Mouse (Mus musculus): ENCODE measurements around the gene Gm11983. TPM values are rescaled to one million over a fixed set of nuclear protein-coding genes. Genes with fewer than 3 reads are reported as not detected.
"Not testable (repeated sequence)": the region's sequence is repeated elsewhere in the genome, so short reads cannot be mapped to it uniquely, and the experiment has no call there.

Gene Gm11983
- polyA plus RNA-seq (2015; fragmentation: Nextera tagmentation; extraction: Ambion mirVana): not detected in 2 replicates

- Histone ChIP-seq H3K36me3 (no peaks in the 10 kb centered on the region), H3K27ac (no peak within 1 kb of the TSS), H3K9ac (no peak within 1 kb of the TSS), H3K4me2 (no peak within 1 kb of the TSS), H3K4me3 (no peak within 1 kb of the TSS), H3K9me3 (no peaks in the 10 kb centered on the region), H3K27me3 (no peaks in the 10 kb centered on the region), H3K4me1 (no peaks in the 10 kb centered on the region)
- no peak for ATAC-seq (ENCODE audit: insufficient number of reproducible peaks, low FRiP score, low TSS enrichment, low read depth)
- WGBS: 85% methylated on average over 1 of the region's 1 CpGs
These were observed at the start of gene Gm11983 for GRCm38 (mm10) chr11:6837554-6837953. Gene Gm11983, minus strand, starts transcription at chr11:6837654.

DNA sequence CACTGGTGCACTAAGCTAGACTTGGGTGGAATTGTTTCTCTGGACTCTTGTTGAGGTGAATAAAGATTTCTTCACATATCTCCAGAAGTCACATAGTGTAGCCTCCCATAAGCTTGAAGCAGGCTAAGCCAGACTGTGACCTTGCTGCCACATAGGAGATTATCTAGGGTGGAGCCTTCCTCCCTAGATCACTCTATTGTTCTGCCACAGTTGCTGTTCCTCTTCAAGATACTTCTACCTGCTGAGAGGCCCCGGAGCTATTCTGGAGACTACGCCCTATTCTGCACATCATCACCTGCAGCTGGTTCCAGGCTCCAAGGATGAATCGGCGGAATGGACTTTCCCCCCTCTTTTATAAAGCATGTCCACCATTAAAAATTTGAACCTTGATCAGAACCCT lies 45.6 kb upstream of the Gm11983 start:
- WGBS: 90% methylated on average over 4 of the region's 4 CpGs
- H3K4me2 ChIP-seq; H3K4me3 ChIP-seq; H3K36me3 ChIP-seq; H3K4me1 ChIP-seq; H3K27ac ChIP-seq; H3K9ac ChIP-seq; H3K27me3 ChIP-seq; ATAC-seq (ENCODE audit: insufficient number of reproducible peaks, low FRiP score, low TSS enrichment, low read depth); H3K9me3 ChIP-seq: not testable (repeated sequence)

- Histone ChIP-seq H3K27me3 (no peaks in the 10 kb centered on the region), H3K9ac (no peak overlapping the region), H3K4me3 (no peak overlapping the region), H3K4me2 (no peak overlapping the region), H3K9me3 (no peaks in the 10 kb centered on the region), H3K27ac (no peak overlapping the region), H3K36me3 (no peaks in the 10 kb centered on the region), H3K4me1 (no peaks in the 10 kb centered on the region)
- no peak for ATAC-seq (ENCODE audit: insufficient number of reproducible peaks, low FRiP score, low TSS enrichment, low read depth)
- WGBS: 49% methylated on average over 5 of the region's 5 CpGs
These were observed 44.2 kb upstream of the Gm11983 start for GRCm38 (mm10) chr11:6881614-6882013.

DNA sequence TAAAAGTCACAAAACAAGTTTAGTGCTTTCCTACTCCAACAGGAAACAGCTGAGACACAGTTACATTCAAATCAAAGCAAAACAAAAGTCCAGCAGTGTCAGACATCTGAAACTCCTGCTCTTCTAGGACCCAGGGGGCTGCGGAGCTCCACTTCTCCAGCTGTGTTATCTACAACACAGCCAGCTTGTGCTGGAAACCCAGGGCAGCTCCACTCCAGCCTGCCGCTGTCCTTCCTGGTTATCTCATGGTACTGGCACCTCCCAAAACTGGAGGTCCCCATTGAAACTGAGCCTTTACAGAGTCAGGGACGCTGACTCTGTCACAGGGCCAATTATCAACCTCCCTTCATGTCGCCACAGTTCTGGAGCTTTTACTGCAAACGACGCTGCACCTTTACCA lies 40.3 kb upstream of the Gm11983 start:
- ATAC-seq (ENCODE audit: insufficient number of reproducible peaks, low FRiP score, low TSS enrichment, low read depth): no peak
- H3K4me3 ChIP-seq: no peak overlapping the region
- H3K27ac ChIP-seq: no peak overlapping the region
- 40% methylated on average over 6 of the region's 6 CpGs for WGBS
- no peaks in the 10 kb centered on the region for H3K4me1 ChIP-seq
- no peaks in the 10 kb centered on the region for H3K36me3 ChIP-seq
- H3K4me2 ChIP-seq: no peak overlapping the region
- no peak overlapping the region for H3K9ac ChIP-seq
- no peaks in the 10 kb centered on the region for H3K27me3 ChIP-seq
- no peaks in the 10 kb centered on the region for H3K9me3 ChIP-seq

- Histone ChIP-seq H3K9me3 (no peaks in the 10 kb centered on the region), H3K9ac (no peak overlapping the region), H3K4me1 (no peaks in the 10 kb centered on the region), H3K4me3 (no peak overlapping the region), H3K4me2 (no peak overlapping the region), H3K27me3 (no peaks in the 10 kb centered on the region), H3K27ac (no peak overlapping the region), H3K36me3 (no peaks in the 10 kb centered on the region)
- 72% methylated on average over 1 of the region's 1 CpGs for WGBS
- ATAC-seq (ENCODE audit: insufficient number of reproducible peaks, low FRiP score, low TSS enrichment, low read depth): no peak
These were observed 33.5 kb upstream of the Gm11983 start for GRCm38 (mm10) chr11:6870947-6871346.

- WGBS: 88% methylated on average over 3 of the region's 3 CpGs
- Histone ChIP-seq H3K9me3 (no peaks in the 10 kb centered on the region), H3K27me3 (no peaks in the 10 kb centered on the region), H3K4me1 (no peaks in the 10 kb centered on the region), H3K9ac (no peak overlapping the region), H3K36me3 (no peaks in the 10 kb centered on the region), H3K4me3 (no peak overlapping the region), H3K4me2 (no peak overlapping the region), H3K27ac (no peak overlapping the region)
- ATAC-seq (ENCODE audit: insufficient number of reproducible peaks, low FRiP score, low TSS enrichment, low read depth): no peak
These were observed 28.1 kb upstream of the Gm11983 start for GRCm38 (mm10) chr11:6865536-6865935.

- no peaks in the 10 kb centered on the region for H3K36me3 ChIP-seq
- no peak overlapping the region for H3K4me3 ChIP-seq
- no peak overlapping the region for H3K4me2 ChIP-seq
- H3K27ac ChIP-seq: no peak overlapping the region
- no peak overlapping the region for H3K9ac ChIP-seq
- H3K9me3 ChIP-seq: no peaks in the 10 kb centered on the region
- WGBS: 80% methylated on average over 3 of the region's 3 CpGs
- H3K27me3 ChIP-seq: no peaks in the 10 kb centered on the region
- ATAC-seq (ENCODE audit: insufficient number of reproducible peaks, low FRiP score, low TSS enrichment, low read depth): no peak
- peaks cover 4% of the 10 kb centered on the region; the same call in 1 of the 2 replicates for H3K4me1 ChIP-seq
These were observed 24.7 kb upstream of the Gm11983 start for GRCm38 (mm10) chr11:6862185-6862584.

GRCm38 (mm10) chr11:6859898-6860858 lies 22.7 kb upstream of the Gm11983 start:
- Histone ChIP-seq H3K27me3 (no peaks in the 10 kb centered on the region), H3K4me3 (no peak overlapping the region), H3K9ac (no peak overlapping the region), H3K4me2 (no peak overlapping the region), H3K27ac (no peak overlapping the region), H3K9me3 (no peaks in the 10 kb centered on the region), H3K36me3 (no peaks in the 10 kb centered on the region), H3K4me1 (peaks cover 4% of the 10 kb centered on the region; the same call in 1 of the 2 replicates)
- WGBS: 44% methylated on average over 11 of the region's 11 CpGs
- no peak for ATAC-seq (ENCODE audit: insufficient number of reproducible peaks, low FRiP score, low TSS enrichment, low read depth)

GRCm38 (mm10) chr11:6859096-6859495 lies 21.6 kb upstream of the Gm11983 start:
- Histone ChIP-seq H3K9me3 (no peaks in the 10 kb centered on the region), H3K4me3 (no peak overlapping the region), H3K36me3 (no peaks in the 10 kb centered on the region), H3K4me1 (peaks cover 4% of the 10 kb centered on the region; the same call in 1 of the 2 replicates), H3K27me3 (no peaks in the 10 kb centered on the region), H3K27ac (no peak overlapping the region), H3K9ac (no peak overlapping the region), H3K4me2 (no peak overlapping the region)
- no peak for ATAC-seq (ENCODE audit: insufficient number of reproducible peaks, low FRiP score, low TSS enrichment, low read depth)
- 85% methylated on average over 8 of the region's 8 CpGs for WGBS

DNA sequence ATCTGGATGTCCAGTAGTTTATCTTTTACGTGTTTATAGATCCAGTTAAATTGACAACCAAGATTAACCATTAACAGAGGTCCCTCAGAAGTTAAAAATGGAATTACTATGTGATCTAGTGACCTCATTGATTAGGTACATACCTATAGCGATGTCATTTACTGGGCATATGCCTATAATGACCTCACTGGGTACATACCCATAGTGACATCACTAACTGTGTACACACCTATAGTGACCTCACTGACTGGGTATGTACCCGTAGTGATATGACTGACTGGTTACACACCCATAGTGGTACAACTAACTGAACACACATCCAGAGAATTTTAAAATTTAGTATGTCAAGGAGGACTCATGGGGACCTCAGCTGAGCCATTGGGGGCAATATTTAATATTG lies 18.5 kb upstream of the Gm11983 start:
- Histone ChIP-seq H3K4me3 (no peak overlapping the region), H3K36me3 (no peaks in the 10 kb centered on the region), H3K9me3 (no peaks in the 10 kb centered on the region), H3K4me2 (no peak overlapping the region), H3K27me3 (no peaks in the 10 kb centered on the region), H3K9ac (no peak overlapping the region), H3K27ac (no peak overlapping the region), H3K4me1 (peaks cover 4% of the 10 kb centered on the region; the same call in 1 of the 2 replicates)
- ATAC-seq (ENCODE audit: insufficient number of reproducible peaks, low FRiP score, low TSS enrichment, low read depth): no peak
- WGBS: 84% methylated on average over 3 of the region's 3 CpGs

DNA sequence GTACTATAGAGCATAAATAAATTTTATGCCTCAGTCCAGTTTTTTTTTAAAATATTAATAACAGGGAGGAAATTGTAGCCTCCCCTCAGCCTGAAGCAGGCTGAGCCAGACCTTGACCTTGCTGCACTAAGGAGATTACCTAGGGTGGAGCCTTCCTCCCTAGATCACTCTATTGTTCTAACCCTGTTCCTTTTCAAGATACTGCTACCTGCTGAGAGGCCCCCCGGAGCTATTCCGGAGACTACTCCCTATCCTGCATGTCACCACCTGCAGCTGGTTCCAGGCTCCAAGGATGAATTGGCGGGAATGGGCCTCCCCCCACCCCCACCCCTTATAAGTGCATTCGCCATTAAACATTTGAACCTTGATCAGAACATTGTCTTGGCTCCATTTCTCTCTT lies 15.9 kb upstream of the Gm11983 start:
- not testable (repeated sequence) for ATAC-seq (ENCODE audit: insufficient number of reproducible peaks, low FRiP score, low TSS enrichment, low read depth)

GRCm38 (mm10) chr11:6843831-6844230 lies 6.4 kb upstream of the Gm11983 start:
- Histone ChIP-seq H3K27ac (no peak overlapping the region), H3K4me3 (no peak overlapping the region), H3K9me3 (no peaks in the 10 kb centered on the region), H3K36me3 (no peaks in the 10 kb centered on the region), H3K4me2 (no peak overlapping the region), H3K27me3 (no peaks in the 10 kb centered on the region), H3K9ac (no peak overlapping the region), H3K4me1 (no peaks in the 10 kb centered on the region)
- WGBS: 93% methylated on average over 2 of the region's 2 CpGs
- no peak for ATAC-seq (ENCODE audit: insufficient number of reproducible peaks, low FRiP score, low TSS enrichment, low read depth)

More for the DNA sequence above, 15.9 kb upstream of the Gm11983 start:
- WGBS: 85% methylated on average over 4 of the region's 4 CpGs
- not testable (repeated sequence) for H3K9me3 ChIP-seq, H3K4me2 ChIP-seq, H3K27ac ChIP-seq, H3K4me1 ChIP-seq, H3K27me3 ChIP-seq, H3K4me3 ChIP-seq, H3K9ac ChIP-seq, H3K36me3 ChIP-seq

All from limb, embryonic 15.5 days (tissue).